Mouse (Mus musculus) small intestine, adult 2 months (tissue): Measurements from ENCODE around the gene AC109138.7.

Experiments used
- CTCF ChIP-seq: fragments of 200-500 bp; IDR thresholded peaks from 2 replicates; pipeline ENCODE4 v1.5.1; 2012; ENCODE audit warnings: low read depth, mild to moderate bottlenecking, control low read depth, inconsistent platforms, low read length, moderate library complexity, mixed read lengths; ENCODE audit not compliant: insufficient replicate concordance, insufficient read length; ENCODE audit errors: extremely low read depth
- POLR2A ChIP-seq: fragments of 200-500 bp; IDR thresholded peaks from 2 replicates; pipeline ENCODE4 v1.6.1; 2012; ENCODE audit warnings: low read depth, mild to moderate bottlenecking, control low read depth, inconsistent platforms, low read length, moderate library complexity

DNA sequence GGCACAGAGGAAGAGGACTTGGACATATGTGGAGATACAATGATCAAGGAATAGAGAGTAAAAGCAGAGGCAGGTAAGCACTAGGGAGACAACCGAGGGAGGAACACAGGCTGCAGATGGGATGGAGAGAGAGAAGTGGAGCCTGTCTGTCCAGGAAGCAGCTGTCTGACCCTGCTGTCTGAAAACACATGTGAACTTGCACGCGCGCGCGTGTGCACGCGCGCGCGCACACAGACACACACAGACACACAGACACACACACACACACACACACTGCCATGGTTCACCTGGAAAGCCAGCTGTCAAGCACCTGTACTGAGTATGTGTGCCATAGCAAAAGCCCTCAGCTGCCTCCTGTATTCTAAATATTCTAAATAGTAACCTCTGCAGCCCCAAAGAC is 4.1 kb downstream of the AC109138.7 start:
- no peak for TF ChIP-seq CTCF
- TF ChIP-seq POLR2A, result no peak
